Mouse (Mus musculus) ES-Bruce4 (cell line): ENCODE data around the gene Mtus2. TPM values are rescaled to one million over a fixed set of nuclear protein-coding genes. Genes with fewer than 3 reads are reported as not detected.

ENCODE experiments used
- H3K27ac ChIP-seq: 2 replicates; pipeline ENCODE4 v1.5.1; 2012; ENCODE audit warnings: low read length, inconsistent platforms; ENCODE audit not compliant: insufficient read depth
- H3K27me3 ChIP-seq: 2 replicates; pipeline ENCODE4 v1.6.1; 2012; ENCODE audit warnings: mild to moderate bottlenecking, low read length, inconsistent platforms; ENCODE audit not compliant: control insufficient read depth, poor library complexity, insufficient read depth, severe bottlenecking
- H3K36me3 ChIP-seq: 2 replicates; pipeline ENCODE4 v1.6.1; 2012; ENCODE audit warnings: inconsistent platforms, mild to moderate bottlenecking, low read length, moderate library complexity; ENCODE audit not compliant: control insufficient read depth, poor library complexity, insufficient read depth, severe bottlenecking
- H3K4me1 ChIP-seq: one replicate; pipeline ENCODE4 v1.8.1; 2011; ENCODE audit warnings: low read length; ENCODE audit not compliant: control insufficient read depth, insufficient read depth
- H3K4me3 ChIP-seq: 2 replicates; pipeline ENCODE4 v1.5.1; 2011; ENCODE audit warnings: low read depth, mild to moderate bottlenecking, low read length
- H3K9ac ChIP-seq: 2 replicates; pipeline ENCODE4 v1.6.1; 2012; ENCODE audit warnings: low read depth, mild to moderate bottlenecking, inconsistent platforms; ENCODE audit not compliant: poor library complexity, severe bottlenecking
- H3K9me3 ChIP-seq: replicated peaks from 2 replicates; pipeline ENCODE4 v1.6.1; 2012; ENCODE audit warnings: mild to moderate bottlenecking, low read length, inconsistent platforms; ENCODE audit not compliant: control insufficient read depth, poor library complexity, insufficient read depth, severe bottlenecking
- CTCF ChIP-seq: IDR thresholded peaks from one replicate; pipeline ENCODE4 v1.8.1; 2011; ENCODE audit warnings: low read depth, low read length
- EP300 ChIP-seq: IDR thresholded peaks from 2 replicates; pipeline ENCODE4 v1.6.1; 2011; ENCODE audit warnings: low read depth, low read length; ENCODE audit not compliant: insufficient read depth
- POLR2A ChIP-seq: IDR thresholded peaks from one replicate; pipeline ENCODE4 v1.8.1; 2011; ENCODE audit warnings: low read length; ENCODE audit not compliant: insufficient read depth
- polyA plus RNA-seq: library from polyadenylated mRNA; stranded (reverse); fragments of >200 nt; gene quantifications from 2 replicates; pipeline ENCODE4 v1.2.4, GENCODE M21; 2011; ENCODE audit warnings: low read depth; ENCODE audit not compliant: missing spikeins, insufficient read depth, insufficient read length

Gene Mtus2
- polyA plus RNA-seq, 1 experiment: 2.4 TPM

GRCm38 (mm10) chr5:147915038-147915566 lies 42.0 kb upstream of the Mtus2 start:
- peaks cover 3% of the 10 kb centered on the region for H3K4me1 ChIP-seq
- H3K4me3 ChIP-seq: no peak overlapping the region
- no peak overlapping the region for H3K27ac ChIP-seq
- H3K9ac ChIP-seq: no peak overlapping the region
- no peaks in the 10 kb centered on the region for H3K27me3 ChIP-seq
- no peaks in the 10 kb centered on the region for H3K9me3 ChIP-seq
- TF ChIP-seq CTCF (peak; percentile 50), EP300 (no peak), POLR2A (no peak)
- H3K36me3 ChIP-seq: no peaks in the 10 kb centered on the region

DNA sequence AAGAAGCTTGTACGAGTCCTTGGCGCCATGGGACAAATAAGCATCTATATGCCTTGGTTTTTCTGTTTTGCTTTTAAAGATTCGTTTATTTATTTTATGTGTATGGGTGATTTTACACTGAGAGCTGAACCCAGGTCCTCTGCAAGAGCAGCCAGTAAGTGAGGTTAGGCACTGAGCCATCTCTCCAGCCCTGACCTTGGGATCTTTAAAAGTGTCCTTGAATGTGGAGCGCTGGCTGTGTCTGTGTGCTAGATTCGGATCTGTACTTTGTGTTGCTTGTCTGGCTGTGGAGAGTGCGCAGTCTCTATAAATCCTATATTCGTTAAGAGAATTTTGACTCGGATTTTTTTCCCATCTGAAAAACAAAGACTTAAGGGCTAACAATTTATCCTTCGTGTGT lies 40.9 kb upstream of the Mtus2 start:
- no peak overlapping the region for H3K9ac ChIP-seq
- no peaks in the 10 kb centered on the region for H3K9me3 ChIP-seq
- H3K36me3 ChIP-seq: no peaks in the 10 kb centered on the region
- H3K4me1 ChIP-seq: peaks cover 3% of the 10 kb centered on the region
- TF ChIP-seq EP300 (no peak), CTCF (no peak), POLR2A (no peak)
- H3K4me3 ChIP-seq: no peak overlapping the region
- no peak overlapping the region for H3K27ac ChIP-seq
- H3K27me3 ChIP-seq: no peaks in the 10 kb centered on the region

DNA sequence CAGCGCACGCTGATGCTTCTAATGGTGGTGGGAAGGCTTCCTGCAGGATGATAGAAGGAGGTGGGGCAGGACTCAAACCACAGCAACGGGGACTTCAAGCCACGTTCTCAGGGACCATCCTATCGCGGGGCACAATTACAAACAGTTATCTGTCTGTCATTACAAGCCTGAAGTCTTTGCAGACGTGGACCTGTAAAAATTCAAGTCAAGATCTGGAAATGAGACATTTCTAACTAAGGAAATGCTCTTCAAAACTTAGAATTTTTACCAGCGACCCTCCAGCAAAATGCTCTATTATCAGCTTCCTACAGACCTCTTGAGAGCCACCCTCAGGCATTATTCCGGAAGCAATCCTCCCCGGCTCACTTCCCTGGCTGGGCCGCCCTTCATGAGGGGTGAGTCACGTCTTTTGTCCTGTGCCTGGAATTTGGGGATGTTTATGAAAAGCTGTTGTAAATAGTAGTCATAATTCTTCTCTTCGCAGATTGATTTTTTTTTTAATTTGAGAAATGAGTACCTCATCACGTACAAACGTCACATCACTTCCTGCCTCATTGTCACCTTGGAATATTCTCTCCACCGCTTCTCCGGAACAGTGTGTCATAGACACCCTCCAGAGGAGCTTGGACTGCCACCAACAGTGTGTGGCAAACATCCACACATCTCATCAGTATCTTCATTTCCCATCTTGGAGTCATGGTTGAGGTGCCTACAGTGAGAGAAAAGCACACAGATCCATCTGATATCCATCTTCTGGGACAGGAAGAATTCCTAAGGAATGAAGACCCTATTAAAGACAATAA lies 38.9 kb upstream of the Mtus2 start:
- Histone ChIP-seq H3K9me3 (no peaks in the 10 kb centered on the region), H3K36me3 (no peaks in the 10 kb centered on the region), H3K4me3 (no peak overlapping the region), H3K4me1 (peaks cover 3% of the 10 kb centered on the region), H3K27ac (no peak overlapping the region), H3K27me3 (no peaks in the 10 kb centered on the region), H3K9ac (no peak overlapping the region)
- no peak for TF ChIP-seq POLR2A
- TF ChIP-seq EP300: no peak
- no peak for TF ChIP-seq CTCF

DNA sequence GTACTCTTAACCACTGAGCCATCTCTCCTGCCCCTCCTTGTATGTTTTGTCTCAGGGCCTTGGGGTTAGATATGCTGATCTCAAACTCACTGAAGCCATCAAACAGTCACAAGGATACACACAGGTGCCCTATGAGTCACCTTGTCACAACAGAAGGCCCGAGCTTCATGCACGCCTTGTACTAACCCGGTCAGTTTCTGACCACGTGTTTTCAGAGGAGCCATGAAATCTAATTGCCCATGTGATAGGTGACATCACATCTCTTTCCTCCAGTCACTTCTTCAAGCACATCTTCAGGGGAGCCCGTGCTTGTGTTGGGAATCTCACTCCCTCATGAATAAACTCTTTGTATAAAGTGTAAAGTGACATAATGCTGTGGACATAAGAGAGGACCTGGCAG lies 32.5 kb upstream of the Mtus2 start:
- no peaks in the 10 kb centered on the region for H3K36me3 ChIP-seq
- no peaks in the 10 kb centered on the region for H3K27me3 ChIP-seq
- H3K9ac ChIP-seq: no peak overlapping the region
- peaks cover 3% of the 10 kb centered on the region for H3K4me1 ChIP-seq
- no peak overlapping the region for H3K27ac ChIP-seq
- no peak overlapping the region for H3K4me3 ChIP-seq
- no peak for TF ChIP-seq EP300
- no peak for TF ChIP-seq CTCF
- no peaks in the 10 kb centered on the region for H3K9me3 ChIP-seq

DNA sequence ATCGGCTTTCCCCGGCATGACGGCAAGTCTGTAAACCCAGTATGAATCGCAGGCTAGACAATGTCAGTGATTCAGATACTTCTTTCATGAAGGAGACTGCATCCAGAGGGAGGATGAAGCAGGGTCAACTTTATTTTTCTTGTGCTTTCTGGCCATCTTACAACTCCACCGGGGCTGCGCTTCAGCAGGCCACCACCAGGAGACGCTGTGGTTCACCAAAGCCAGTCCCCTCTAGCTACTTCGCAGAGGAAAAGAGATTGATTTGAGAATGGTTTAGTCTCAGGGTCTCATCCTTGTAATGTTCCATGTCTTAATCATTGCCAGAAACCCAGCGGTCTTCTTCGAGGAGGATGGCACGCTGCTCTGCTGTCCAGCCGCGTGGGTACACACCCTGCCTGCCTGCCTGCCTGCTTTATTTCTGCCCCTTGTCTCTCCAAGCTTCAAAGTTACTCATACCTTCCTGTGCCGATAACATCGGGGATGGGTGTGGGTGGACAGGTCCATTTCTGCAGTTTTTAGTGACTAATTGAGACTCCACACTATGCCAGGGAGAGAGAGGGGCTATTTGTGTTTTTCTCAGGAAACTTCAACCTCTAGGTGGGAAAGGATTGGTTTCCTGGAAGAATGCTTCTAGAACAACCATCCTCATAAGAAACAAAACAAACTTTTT lies 31.1 kb upstream of the Mtus2 start:
- H3K9ac ChIP-seq: peak overlapping the region; percentile 39; the same call in 1 of the 2 replicates
- no peak overlapping the region for H3K27ac ChIP-seq
- TF ChIP-seq POLR2A: no peak
- TF ChIP-seq CTCF: peak; percentile 95
- no peak for TF ChIP-seq EP300
- peak overlapping the region; percentile 59 for H3K4me3 ChIP-seq
- no peaks in the 10 kb centered on the region for H3K36me3 ChIP-seq
- no peaks in the 10 kb centered on the region for H3K9me3 ChIP-seq
- peaks cover 3% of the 10 kb centered on the region for H3K4me1 ChIP-seq
- H3K27me3 ChIP-seq: no peaks in the 10 kb centered on the region
